Mouse (Mus musculus): ENCODE measurements around the gene Lrrc58.

The Lrrc58 gene

DNA sequence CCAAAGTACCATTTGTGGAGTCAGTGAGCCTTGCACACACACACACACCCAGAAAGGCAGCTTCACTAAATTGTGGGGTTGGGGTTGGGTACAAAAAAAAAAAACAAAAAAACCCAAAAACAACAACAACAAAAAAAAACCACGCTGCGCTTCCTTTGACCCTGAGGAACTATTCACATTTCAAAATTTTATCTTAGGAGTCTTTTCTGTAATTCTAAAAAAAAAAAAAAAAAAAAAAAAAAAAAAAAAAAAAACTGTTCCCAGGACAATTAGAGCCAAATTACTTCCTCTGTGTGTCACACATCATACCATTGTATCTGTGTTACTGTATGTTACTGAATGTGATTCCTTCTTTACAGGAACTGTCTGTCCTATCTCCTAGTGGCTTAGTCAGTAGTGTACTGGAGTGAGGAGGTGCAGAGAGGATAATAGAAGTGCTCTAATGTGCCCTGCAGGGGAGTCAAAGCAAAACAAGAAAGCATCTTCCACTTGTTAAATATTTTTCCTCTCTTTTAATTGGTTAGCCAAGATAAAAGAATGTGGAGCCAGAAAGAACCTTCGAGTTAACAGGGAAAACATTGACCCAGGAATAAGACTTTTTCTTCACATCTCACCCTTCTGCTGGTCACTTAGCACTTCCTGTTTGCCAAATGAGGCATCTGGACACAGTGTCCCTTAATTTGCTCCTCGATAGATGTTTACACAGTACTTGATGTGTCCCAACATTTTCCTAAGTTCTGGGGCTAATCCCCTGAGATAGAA lies 1.5 kb downstream of the Lrrc58 start:
- DNase-seq (ENCODE audit: low spot score), result no peak

DNA sequence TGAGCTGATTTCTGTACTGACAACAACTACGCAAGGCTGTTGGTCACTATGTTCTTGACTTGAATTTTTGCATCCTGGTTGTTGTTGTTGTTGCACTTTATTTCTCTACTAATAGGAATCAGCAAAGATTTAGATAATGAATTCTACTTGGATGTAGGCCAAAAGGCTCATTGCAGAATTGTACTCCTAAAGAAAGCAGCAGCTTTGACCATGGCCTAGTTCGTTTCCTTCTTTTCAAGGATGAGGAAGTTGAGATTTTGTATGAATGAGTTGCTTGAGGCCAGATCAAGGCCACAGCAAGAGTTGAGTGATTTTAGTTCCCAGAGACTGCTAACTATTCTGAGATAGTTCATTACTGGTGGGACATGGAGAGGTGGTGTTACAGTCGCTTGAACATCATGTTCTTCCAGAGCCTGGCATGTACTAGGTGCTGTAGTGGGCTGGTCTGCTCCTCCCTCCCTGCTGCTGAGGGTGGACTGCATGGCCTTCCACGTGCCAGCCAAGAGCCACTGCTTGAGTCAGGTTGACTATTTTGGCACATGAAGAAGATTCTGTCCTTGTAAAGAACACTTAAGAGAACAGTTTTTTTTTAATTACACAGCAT lies 3.0 kb downstream of the Lrrc58 start:
- no peak for DNase-seq (ENCODE audit: low spot score)

GRCm38 (mm10) chr16:37874501-37875235 lies 6.5 kb downstream of the Lrrc58 start:
- DNase-seq (ENCODE audit: low spot score), result no peak

DNA sequence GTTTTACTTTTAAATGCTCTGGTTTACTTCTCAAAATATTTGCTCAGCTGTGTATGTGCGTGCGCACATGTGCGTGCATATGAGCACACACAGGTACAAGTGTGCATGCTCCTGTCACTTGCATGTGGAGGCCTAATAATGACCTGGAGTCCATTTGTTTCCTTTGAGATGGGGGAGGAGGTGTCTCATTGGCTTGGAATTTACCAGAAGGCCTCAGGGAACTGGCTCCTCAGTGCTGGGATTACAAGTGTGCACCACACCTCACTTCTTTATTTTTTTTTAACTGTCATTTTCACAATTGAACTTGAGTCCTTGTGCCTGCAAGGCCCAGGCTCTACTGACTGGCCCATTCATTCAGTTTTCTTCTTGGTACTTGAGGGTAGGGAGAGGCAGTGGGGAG lies 9.2 kb downstream of the Lrrc58 start:
- no peak for DNase-seq (ENCODE audit: low spot score)

- DNase-seq (ENCODE audit: low spot score), result no peak
Observed at GRCm38 (mm10) chr16:37878951-37879505, 10.8 kb downstream of the Lrrc58 start.

DNA sequence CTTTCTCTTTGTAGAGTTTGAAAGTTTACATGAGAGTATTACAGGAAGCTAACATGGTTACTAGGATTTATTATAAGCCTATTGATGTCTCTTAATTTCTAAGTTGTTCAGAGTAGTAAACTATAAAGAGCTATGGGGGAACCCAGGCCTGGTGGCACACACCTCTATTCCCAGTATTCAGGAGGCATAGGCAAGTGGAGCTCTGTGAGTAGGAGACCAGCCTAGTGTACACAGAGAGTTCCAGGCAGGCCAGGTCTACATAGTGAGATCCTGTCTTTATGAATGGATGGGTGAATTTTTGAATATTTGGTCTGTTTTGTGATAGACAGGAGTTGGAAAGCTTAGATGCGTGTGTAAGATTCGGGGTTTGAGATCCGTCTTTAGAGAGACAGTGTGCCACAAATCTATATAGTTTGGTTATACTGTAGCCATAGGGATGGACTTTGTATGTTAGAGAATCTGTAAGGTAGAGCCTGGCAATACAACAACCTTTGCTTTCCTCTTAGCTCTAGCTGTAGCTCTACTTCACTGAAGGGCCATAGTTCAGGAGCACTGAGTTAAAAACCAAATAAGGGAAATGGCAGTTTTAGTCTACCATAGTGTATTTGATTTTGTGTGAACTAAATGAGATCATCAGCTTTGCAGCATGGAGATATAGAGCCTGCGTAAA lies 11.7 kb downstream of the Lrrc58 start:
- no peak for DNase-seq (ENCODE audit: low spot score)

- no peak for DNase-seq (ENCODE audit: low spot score)
Observed at GRCm38 (mm10) chr16:37881168-37881567, 13.0 kb downstream of the Lrrc58 start.

DNA sequence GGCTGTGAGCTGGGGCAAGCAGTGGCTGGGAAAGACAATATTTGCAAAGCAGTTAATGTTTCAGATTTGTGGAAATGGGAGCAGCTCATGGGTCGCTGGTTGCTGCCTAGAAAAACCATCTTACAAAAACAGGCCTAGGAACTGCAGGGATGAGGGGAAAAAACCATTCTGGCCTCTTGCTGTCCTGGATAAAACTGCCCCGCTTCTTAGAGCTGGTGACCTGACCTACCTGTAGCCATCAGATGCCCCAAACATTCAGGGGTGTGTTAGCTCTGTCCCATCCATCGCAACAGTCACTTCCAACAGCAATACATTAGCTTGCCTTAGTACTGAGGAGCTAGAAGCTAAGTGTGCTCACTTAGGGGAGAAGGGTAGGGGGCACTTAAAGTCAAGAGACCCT lies 20.8 kb downstream of the Lrrc58 start:
- DNase-seq (ENCODE audit: low spot score), result no peak

- no peak for DNase-seq (ENCODE audit: low spot score)
Observed at GRCm38 (mm10) chr16:37892667-37893066, 24.5 kb downstream of the Lrrc58 start.

- no peak for DNase-seq (ENCODE audit: low spot score)
Observed at GRCm38 (mm10) chr16:37893381-37893780, 25.2 kb downstream of the Lrrc58 start.

- no peak for DNase-seq (ENCODE audit: low spot score)
Observed at GRCm38 (mm10) chr16:37893942-37894341, 25.8 kb downstream of the Lrrc58 start.

DNA sequence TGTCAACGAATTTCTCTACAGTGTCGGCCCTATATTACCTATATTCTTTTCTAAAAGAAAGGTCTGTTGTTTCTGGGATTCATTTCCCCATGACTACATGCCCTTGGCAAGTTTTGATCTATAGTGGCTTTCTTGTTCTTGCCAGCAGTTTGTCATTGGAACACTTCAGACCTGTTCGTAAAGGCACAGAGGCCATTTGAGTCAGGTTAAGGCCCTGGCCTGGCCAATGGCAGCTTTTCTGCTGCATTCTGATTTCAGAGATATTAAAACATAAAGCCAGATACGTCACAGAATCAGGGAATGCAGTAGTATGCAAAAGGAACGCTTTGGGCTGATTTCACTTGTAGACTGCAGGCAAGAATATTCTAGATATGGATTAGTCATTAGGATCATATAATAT lies 30.6 kb downstream of the Lrrc58 start:
- DNase-seq (ENCODE audit: low spot score), result no peak

GRCm38 (mm10) chr16:37899357-37899756 lies 31.2 kb downstream of the Lrrc58 start:
- DNase-seq (ENCODE audit: low spot score), result no peak

GRCm38 (mm10) chr16:37901318-37901717 lies 33.1 kb downstream of the Lrrc58 start:
- DNase-seq (ENCODE audit: low spot score), result no peak

DNA sequence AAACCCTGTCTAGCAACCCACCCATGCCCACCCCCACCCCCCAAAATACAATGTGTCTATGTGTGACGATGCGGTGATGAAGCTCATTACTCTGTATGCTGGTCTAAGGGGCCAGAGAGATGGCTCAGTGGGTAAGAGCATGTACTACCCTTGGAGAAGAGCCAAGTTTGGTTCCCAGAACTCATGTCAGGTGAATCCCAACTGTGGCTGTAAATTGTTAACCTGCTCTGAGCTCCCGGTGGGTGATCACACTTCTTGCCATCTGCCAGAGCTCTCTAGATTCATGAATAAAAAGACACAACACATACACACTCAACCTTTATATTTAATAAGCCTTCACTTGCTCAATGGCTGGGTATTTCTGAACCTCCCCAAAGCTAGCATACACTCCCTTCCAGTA lies 38.3 kb downstream of the Lrrc58 start:
- no peak for DNase-seq (ENCODE audit: low spot score)

GRCm38 (mm10) chr16:37911086-37911485 lies 42.9 kb downstream of the Lrrc58 start:
- no peak for DNase-seq (ENCODE audit: low spot score)

GRCm38 (mm10) chr16:37916138-37916817 lies 48.1 kb downstream of the Lrrc58 start, which contains the start of gene Gpr156:
Gene Gpr156, plus strand, starts transcription at chr16:37916496.
- peak; percentile 69 for DNase-seq (ENCODE audit: low spot score)

DNA sequence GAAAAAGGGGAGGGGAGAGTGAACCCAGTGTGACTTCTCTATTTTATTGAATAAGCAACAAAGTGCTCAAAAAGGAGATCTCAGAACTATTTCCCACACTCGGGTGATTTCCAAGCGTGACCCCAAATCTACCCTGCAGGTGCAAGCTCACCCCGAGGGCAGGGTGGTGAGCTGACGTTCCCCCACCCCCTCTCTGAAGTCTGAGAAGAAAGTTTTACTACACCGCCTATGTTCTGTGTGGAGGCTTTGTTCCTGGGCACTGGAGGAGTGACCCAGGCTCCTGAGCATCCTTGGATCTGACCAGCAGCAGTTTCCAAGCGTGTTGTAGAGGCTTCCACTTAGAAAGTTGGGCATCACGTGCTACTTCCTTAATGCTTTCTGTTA lies 48.6 kb downstream of the Lrrc58 start:
- DNase-seq (ENCODE audit: low spot score), result no peak

DNA sequence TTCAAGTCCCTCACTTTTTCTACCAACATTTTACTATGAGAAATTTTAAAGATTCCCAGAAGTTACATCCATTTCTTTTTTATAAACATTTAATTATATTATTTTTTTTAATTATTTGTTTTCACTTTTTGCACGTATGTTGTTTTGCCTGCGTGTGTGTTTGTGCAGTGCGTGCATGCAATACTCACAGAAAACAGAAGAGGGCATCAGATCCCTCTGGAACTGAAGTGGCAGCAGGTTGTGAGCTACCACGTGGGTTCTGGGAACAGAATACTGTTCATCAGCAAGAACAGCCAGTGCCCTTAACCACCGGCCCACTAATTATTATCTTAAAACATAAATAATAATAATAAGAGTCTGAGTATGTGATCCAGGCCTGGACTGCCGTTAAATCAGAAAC lies 50.8 kb downstream of the Lrrc58 start:
- no peak for DNase-seq (ENCODE audit: low spot score)

DNA sequence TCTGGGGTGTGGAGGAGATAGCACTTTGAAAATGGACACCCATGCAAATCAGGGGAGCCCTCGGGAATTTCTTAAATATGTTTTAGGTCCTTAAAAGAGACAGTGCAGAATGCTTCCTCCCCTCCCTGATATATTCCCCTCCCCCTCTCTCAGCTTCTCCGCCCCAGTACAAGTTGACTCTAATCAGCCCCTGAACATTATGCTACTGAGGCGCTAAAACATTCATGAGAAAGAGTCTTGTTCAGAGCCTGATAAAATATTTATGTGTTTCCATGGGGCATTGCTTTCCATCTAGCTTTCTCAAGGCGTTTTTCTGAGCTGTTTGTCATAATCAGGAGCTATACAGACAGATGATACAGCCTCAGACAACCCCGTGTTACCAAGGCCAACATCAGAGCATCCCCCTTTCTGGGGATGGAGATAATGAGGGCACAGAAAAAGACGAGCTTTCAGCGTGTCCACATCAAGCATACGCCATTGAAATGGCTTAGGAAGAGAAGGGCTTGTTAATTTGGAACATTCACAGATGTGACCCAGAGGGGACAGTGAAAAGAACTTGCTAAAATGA lies 52.7 kb downstream of the Lrrc58 start:
- no peak for DNase-seq (ENCODE audit: low spot score)

DNA sequence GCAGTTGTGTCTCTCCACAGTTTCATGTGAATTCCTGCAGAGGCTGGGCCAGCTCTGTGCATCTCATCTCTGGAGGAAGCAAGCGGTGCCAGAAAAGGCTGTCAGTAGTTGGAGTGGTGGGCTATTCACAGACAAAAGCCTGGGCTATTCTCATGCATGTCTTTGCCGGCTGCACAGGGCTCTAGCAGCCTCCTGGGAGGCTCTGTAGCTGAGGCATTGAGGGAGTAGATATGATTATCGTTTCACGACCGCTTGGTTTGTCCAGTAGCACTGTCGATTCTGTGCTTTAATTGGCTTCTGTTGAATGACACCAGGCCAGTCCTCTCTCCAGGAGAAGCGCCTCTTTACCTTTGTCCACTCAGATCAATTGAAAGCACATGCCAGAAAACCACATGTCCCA lies 57.9 kb downstream of the Lrrc58 start:
- DNase-seq (ENCODE audit: low spot score), result no peak

All from testis, postnatal 10 days (tissue).